Mouse (Mus musculus) thymus, adult 2 months (tissue): ENCODE data around the gene Hdac4.

ENCODE experiments used
- CTCF ChIP-seq: fragments of 200-500 bp; IDR thresholded peaks from 2 replicates; pipeline ENCODE4 v1.5.1; 2012; ENCODE audit warnings: mild to moderate bottlenecking, control low read depth, low read length, moderate library complexity, borderline replicate concordance; ENCODE audit not compliant: control insufficient read depth, poor library complexity, insufficient read depth; ENCODE audit errors: extremely low read depth
- POLR2A ChIP-seq: fragments of 200-500 bp; IDR thresholded peaks from 2 replicates; pipeline ENCODE4 v1.6.1; 2012; ENCODE audit warnings: mild to moderate bottlenecking, low read length, control low read depth, moderate library complexity; ENCODE audit not compliant: control insufficient read depth, poor library complexity, insufficient read depth; ENCODE audit errors: extremely low read depth

DNA sequence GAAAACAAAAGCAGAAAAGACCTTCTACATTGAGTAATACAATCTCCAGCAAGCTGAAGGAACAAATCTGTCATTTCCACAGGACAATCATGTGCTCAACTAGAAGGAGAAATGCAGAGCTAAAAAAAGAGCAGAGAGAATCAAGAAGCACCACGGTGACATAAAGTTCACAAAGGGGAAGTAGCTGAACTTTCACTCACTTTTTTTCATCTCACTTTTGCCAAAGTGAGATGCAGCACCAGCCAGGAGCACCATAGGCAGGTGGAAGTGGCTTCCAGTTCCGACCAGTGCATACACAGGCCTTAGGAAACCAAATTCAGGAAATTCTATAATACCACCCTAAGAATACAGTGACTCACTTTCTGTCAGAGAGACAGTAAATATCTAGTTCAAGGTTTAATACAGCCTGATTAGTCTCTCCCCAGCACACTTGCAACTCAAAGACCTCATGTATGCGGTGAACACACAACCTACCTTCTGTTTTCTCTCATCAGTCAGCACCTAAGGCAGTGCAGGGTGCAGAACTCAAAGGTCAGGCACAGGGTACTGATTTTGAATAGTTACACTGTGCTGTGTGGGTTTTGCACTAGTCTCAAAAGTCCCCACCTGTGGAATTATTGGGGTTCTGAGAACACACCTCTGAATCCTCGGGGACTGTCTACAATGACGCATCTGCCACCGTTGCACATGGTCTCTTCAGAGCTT, 112.5 kb downstream of the Hdac4 start:
- TF ChIP-seq POLR2A (no peak), CTCF (no peak)
